Mouse (Mus musculus) intestine, embryonic 16.5 days (tissue): ENCODE measurements around the gene Arhgap21. TPM values are rescaled to one million over a fixed set of nuclear protein-coding genes. Genes with fewer than 3 reads are reported as not detected.
A peak's percentile ranks its signal among the peaks of the same experiment; 100 is the strongest.

Source experiments
- ATAC-seq: fragments of 200-750 bp; cut with Nextera tagmentation; 2 replicates; pipeline ENCODE4 v1.8.0; 2017; ENCODE audit warnings: moderate TSS enrichment, moderate library complexity
- H3K27ac ChIP-seq: fragments of 300-500 bp; sonication (generic); 2 replicates; pipeline ENCODE4 v1.5.1; 2014; ENCODE audit warnings: mild to moderate bottlenecking, low read length
- H3K27me3 ChIP-seq: fragments of 300-500 bp; sonication (generic); replicated peaks from 2 replicates; pipeline ENCODE4 v1.6.1; 2014; ENCODE audit warnings: low read length, control low read depth, mixed read lengths; ENCODE audit not compliant: control insufficient read depth, insufficient read depth
- H3K36me3 ChIP-seq: fragments of 300-500 bp; sonication (generic); 2 replicates; pipeline ENCODE4 v1.6.1; 2014; ENCODE audit warnings: low read length, control low read depth; ENCODE audit not compliant: control insufficient read depth, insufficient read depth
- H3K4me1 ChIP-seq: fragments of 300-500 bp; sonication (generic); 2 replicates; pipeline ENCODE4 v1.6.1; 2014; ENCODE audit warnings: low read length, control low read depth, mixed read lengths; ENCODE audit not compliant: control insufficient read depth, insufficient read depth
- H3K4me2 ChIP-seq: fragments of 300-500 bp; sonication (generic); 2 replicates; pipeline ENCODE4 v1.6.1; 2014; ENCODE audit warnings: low read depth, low read length, control low read depth
- H3K4me3 ChIP-seq: fragments of 300-500 bp; sonication (generic); 2 replicates; pipeline ENCODE4 v1.5.1; 2014; ENCODE audit warnings: mild to moderate bottlenecking, low read length
- H3K9ac ChIP-seq: fragments of 300-500 bp; sonication (generic); 2 replicates; pipeline ENCODE4 v1.6.1; 2014; ENCODE audit warnings: low read depth, low read length
- H3K9me3 ChIP-seq: fragments of 300-500 bp; sonication (generic); 2 replicates; pipeline ENCODE4 v1.6.1; 2016; ENCODE audit warnings: low read length, control low read depth; ENCODE audit not compliant: control insufficient read depth
- WGBS: fragments of 180-500 bp; shearing (Covaris S2); extraction: QIAGEN DNeasy Blood & Tissue Kit; methylation state at CpG from one replicate; pipeline ENCODE4 v1.1.7; 2014; 5-methylcytosine and 5-hydroxymethylcytosine counted together
- polyA plus RNA-seq: library from polyadenylated mRNA; unstranded; fragments of >200 nt; fragmentation: Nextera tagmentation; extraction: Ambion mirVana; gene quantifications from 2 replicates; pipeline ENCODE4 v1.2.1, GENCODE M21; 2015

Arhgap21 gene
- 7.4 and 7.7 TPM in 2 replicates for polyA plus RNA-seq

- Histone ChIP-seq H3K4me1 (peaks cover 14% of the 10 kb centered on the region), H3K9me3 (no peaks in the 10 kb centered on the region), H3K9ac (peak within 1 kb of the TSS; percentile 98), H3K27me3 (no peaks in the 10 kb centered on the region), H3K4me2 (peak within 1 kb of the TSS; percentile 76), H3K36me3 (no peaks in the 10 kb centered on the region), H3K27ac (peak within 1 kb of the TSS; percentile 99), H3K4me3 (peak within 1 kb of the TSS; percentile 93)
- WGBS: under 1% methylated on average over 66 of the region's 102 CpGs
- ATAC-seq: peak; percentile 75
Observed at GRCm38 (mm10) chr2:20968441-20969200, at the start of gene Arhgap21. Gene Arhgap21 (minus strand): TSS chr2:20968881.

GRCm38 (mm10) chr2:21016589-21016988 lies 47.9 kb upstream of the Arhgap21 start:
- Histone ChIP-seq H3K9ac (no peak overlapping the region), H3K27ac (no peak overlapping the region), H3K27me3 (no peaks in the 10 kb centered on the region), H3K4me1 (no peaks in the 10 kb centered on the region), H3K36me3 (no peaks in the 10 kb centered on the region), H3K4me2 (no peak overlapping the region), H3K9me3 (no peaks in the 10 kb centered on the region), H3K4me3 (no peak overlapping the region)
- ATAC-seq: no peak
- 75% methylated on average over 7 of the region's 7 CpGs for WGBS

DNA sequence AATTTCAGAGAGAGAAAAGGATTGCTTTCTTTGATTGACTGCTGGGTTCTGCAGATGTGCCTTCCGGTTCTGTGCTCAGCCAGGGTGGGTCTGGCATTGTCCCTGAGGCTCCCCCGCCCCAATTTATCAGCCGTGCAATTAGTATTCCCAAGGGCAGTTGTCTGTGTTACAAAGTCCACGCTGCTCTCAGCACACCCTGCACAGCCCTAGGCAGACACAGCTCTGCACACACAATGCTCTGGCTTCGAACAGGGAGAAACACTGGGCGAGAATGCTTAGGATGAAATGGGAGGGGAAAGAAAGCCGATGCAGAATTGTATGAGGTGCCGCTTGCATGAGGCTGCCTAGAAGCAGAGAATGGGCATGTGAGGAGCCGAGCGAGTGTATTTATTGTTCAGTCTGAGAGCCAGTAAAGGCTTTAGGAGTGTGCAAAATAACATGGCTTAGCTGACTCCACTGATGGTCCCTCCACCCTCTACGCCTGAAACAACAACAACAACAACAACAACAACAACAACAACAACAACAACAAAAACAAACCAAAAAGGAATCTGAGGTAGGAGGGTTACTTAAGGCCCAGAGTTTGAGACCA lies 42.2 kb upstream of the Arhgap21 start:
- Histone ChIP-seq H3K27me3 (no peaks in the 10 kb centered on the region), H3K36me3 (no peaks in the 10 kb centered on the region), H3K9me3 (no peaks in the 10 kb centered on the region), H3K4me3 (no peak overlapping the region), H3K4me2 (no peak overlapping the region; the same call in 1 of the 2 replicates), H3K27ac (peak overlapping the region; percentile 50; the same call in 1 of the 2 replicates), H3K4me1 (0 out of 2 replicates have a peak, but pooled peaks cover 2% of the 10 kb centered on the region), H3K9ac (no peak overlapping the region)
- 46% methylated on average over 11 of the region's 11 CpGs for WGBS
- peak; percentile 92 for ATAC-seq

GRCm38 (mm10) chr2:21010219-21010618 lies 41.5 kb upstream of the Arhgap21 start:
- no peaks in the 10 kb centered on the region for H3K36me3 ChIP-seq
- no peaks in the 10 kb centered on the region for H3K27me3 ChIP-seq
- H3K9ac ChIP-seq: no peak overlapping the region
- H3K4me3 ChIP-seq: no peak overlapping the region
- no peak; the same call in 1 of the 2 replicates for ATAC-seq
- 0 out of 2 replicates have a peak, but pooled peaks cover 2% of the 10 kb centered on the region for H3K4me1 ChIP-seq
- WGBS: 62% methylated on average over 9 of the region's 9 CpGs
- H3K4me2 ChIP-seq: no peak overlapping the region
- H3K9me3 ChIP-seq: no peaks in the 10 kb centered on the region
- no peak overlapping the region for H3K27ac ChIP-seq

DNA sequence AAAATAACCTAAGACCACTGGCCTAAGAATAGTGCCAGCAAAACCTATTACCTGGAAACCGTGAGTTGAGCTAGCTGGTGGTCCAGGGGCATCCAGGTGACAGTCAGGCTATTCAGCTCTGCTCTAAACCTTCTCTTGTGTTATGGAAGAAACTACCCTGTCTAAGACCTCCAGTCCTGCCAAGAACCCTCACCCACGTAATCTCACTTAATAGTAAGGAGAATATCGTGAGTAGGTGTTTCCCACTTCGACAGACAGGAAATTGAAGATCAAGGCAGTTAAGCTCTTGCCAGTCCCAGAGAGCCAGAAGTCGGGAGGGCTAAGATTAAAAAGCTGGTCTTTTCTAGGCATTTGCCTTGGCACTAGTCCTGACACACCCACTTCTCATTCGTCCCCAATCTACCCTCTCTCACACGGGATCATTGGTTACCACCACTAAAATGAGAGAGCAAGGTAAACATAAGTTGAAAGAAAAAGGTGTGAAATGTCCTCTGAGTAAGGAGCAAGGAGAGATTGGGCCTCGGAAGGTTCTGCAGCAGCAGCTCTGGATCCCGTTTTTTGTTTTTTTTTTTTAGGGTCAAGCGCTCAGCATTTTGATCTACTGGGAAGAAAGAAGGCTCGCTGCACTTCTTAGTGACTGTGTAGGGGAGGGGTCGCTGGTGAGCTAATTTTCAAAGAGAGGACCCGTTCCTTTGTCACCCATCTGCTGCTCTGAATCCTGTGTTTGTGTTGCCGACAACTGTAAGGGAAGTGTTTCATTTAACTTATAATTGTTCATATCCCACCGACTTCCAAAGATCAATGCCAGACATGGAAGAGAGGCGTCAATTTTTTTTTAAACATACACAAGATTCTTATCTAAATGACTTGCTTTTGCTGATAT lies 40.8 kb upstream of the Arhgap21 start:
- Histone ChIP-seq H3K9ac (no peak overlapping the region), H3K27me3 (no peaks in the 10 kb centered on the region), H3K4me2 (no peak overlapping the region), H3K27ac (no peak overlapping the region), H3K4me3 (no peak overlapping the region), H3K36me3 (no peaks in the 10 kb centered on the region), H3K4me1 (0 out of 2 replicates have a peak, but pooled peaks cover 2% of the 10 kb centered on the region), H3K9me3 (no peaks in the 10 kb centered on the region)
- no peak for ATAC-seq
- 41% methylated on average over 16 of the region's 16 CpGs for WGBS

- no peak overlapping the region for H3K9ac ChIP-seq
- no peaks in the 10 kb centered on the region for H3K4me1 ChIP-seq
- H3K9me3 ChIP-seq: no peaks in the 10 kb centered on the region
- no peaks in the 10 kb centered on the region for H3K36me3 ChIP-seq
- H3K4me2 ChIP-seq: no peak overlapping the region
- H3K4me3 ChIP-seq: no peak overlapping the region
- no peak for ATAC-seq
- WGBS: 87% methylated on average over 8 of the region's 8 CpGs
- H3K27me3 ChIP-seq: no peaks in the 10 kb centered on the region
- no peak overlapping the region for H3K27ac ChIP-seq
Observed at GRCm38 (mm10) chr2:21002538-21002937, 33.9 kb upstream of the Arhgap21 start.

DNA sequence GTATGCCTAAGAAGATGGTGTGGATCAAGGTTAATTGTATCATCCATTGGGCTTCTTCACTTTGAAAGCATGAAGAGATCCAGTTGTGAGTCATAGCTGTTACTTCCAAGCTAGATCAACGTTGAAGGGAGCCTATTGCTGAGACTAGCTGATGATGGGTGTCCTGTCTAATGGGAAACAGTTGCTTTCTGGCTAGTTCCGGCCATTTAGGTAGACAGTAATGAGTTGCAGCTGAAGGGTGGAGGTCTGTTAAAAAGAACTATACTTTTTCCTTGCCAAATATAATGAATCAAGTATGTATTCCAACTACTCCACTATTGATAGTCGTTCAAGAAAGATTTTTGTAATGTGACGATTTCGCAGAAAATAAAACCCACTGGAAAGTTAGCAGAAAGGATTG lies 32.5 kb upstream of the Arhgap21 start:
- Histone ChIP-seq H3K36me3 (no peaks in the 10 kb centered on the region), H3K9me3 (no peaks in the 10 kb centered on the region), H3K4me3 (no peak overlapping the region), H3K27me3 (no peaks in the 10 kb centered on the region), H3K9ac (no peak overlapping the region), H3K27ac (no peak overlapping the region), H3K4me1 (no peaks in the 10 kb centered on the region), H3K4me2 (no peak overlapping the region)
- no peak for ATAC-seq
- WGBS: 69% methylated on average over 5 of the region's 5 CpGs

- H3K4me2 ChIP-seq: no peak overlapping the region
- 0 out of 2 replicates have a peak, but pooled peaks cover 2% of the 10 kb centered on the region for H3K4me1 ChIP-seq
- H3K36me3 ChIP-seq: no peaks in the 10 kb centered on the region
- ATAC-seq: no peak
- H3K27ac ChIP-seq: no peak overlapping the region
- no peaks in the 10 kb centered on the region for H3K27me3 ChIP-seq
- WGBS: 92% methylated on average over 2 of the region's 2 CpGs
- H3K9ac ChIP-seq: no peak overlapping the region
- H3K4me3 ChIP-seq: no peak overlapping the region
- no peaks in the 10 kb centered on the region for H3K9me3 ChIP-seq
Observed at GRCm38 (mm10) chr2:20995547-20995946, 26.9 kb upstream of the Arhgap21 start.

GRCm38 (mm10) chr2:20991508-20991907 lies 22.8 kb upstream of the Arhgap21 start:
- no peak overlapping the region for H3K4me2 ChIP-seq
- no peak for ATAC-seq
- no peak overlapping the region for H3K9ac ChIP-seq
- WGBS: 90% methylated on average over 2 of the region's 2 CpGs
- H3K27me3 ChIP-seq: no peaks in the 10 kb centered on the region
- 0 out of 2 replicates have a peak, but pooled peaks cover 2% of the 10 kb centered on the region for H3K4me1 ChIP-seq
- no peak overlapping the region for H3K4me3 ChIP-seq
- H3K27ac ChIP-seq: no peak overlapping the region
- no peaks in the 10 kb centered on the region for H3K9me3 ChIP-seq
- H3K36me3 ChIP-seq: no peaks in the 10 kb centered on the region
